Mouse (Mus musculus): Measurements from ENCODE around the gene Sh3bgrl. TPM values are rescaled to one million over a fixed set of nuclear protein-coding genes. Genes with fewer than 3 reads are reported as not detected.

The Sh3bgrl gene
- 123 TPM for polyA plus RNA-seq (2017; shearing (Covaris generic))

DNA sequence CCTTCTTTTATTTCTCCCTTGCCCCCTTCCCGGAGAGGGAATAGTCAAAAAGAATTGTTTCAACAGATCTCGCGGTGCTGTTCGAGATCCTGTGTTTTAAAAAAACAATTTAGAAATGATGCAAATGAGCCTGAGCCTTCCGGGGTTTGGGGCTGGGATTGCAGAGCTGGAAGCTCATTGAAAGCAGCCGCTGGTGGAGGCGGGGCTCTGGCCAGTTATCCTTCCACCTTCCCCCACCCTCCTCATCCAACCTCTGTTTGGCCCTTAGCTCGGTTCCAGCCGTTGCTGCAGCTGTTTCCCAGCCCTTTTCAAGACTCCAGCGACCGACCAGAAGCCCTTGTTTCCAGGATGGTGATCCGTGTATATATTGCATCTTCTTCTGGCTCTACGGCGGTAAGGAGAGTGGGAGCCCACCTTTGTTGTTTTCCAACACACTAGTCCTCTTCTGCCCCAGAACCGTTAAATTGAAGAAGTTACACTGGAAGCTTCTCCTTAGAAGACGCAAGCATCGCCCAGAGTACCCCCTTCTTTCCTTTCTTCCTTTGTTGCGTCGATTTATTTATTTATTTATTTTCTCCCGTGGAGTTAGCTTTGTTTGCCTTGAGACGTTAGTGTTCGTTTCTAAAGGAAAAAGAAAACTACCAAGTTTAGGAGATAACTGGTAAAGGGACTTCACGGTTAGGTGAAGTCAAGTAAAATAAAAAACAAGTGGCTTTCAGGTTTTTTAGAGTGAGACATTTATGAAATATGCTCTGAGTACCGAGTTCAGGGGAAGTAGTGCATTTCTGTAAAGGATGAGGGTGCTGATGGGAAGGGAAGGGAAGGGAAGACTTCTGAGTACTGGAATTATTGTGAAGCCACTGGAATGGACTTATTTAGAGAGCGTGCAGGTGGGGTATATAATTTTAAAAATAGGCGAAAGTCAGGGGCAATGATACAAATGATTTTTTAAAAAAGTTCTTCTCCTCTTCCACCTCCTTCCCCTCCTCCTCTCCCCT lies at the start of gene Sh3bgrl:
Sh3bgrl (plus strand) TSS at position 121 of the 998 bp plus-strand sequence.

GRCm38 (mm10) chrX:109196468-109196867 lies 101.3 kb downstream of the Sh3bgrl start, which contains the start of gene Gm6377:
TSS of gene Gm6377 (plus strand) at chrX:109196756.

Other genes starting within 250 kb of the Sh3bgrl start
- 10.7 TPM for gene Hmgn5, start 82.0 kb upstream of the Sh3bgrl start, polyA plus RNA-seq (2017; shearing (Covaris generic))
- gene Gm6377, start 101.4 kb downstream of the Sh3bgrl start, polyA plus RNA-seq (2017; shearing (Covaris generic)): 0.10 TPM